Mouse (Mus musculus) thymus, postnatal 14 days (tissue): Measurements from ENCODE around the gene 1600014C10Rik.

Source experiments
- DNase-seq: peaks from one replicate; pipeline ENCODE4 v3.0.0; 2021

1600014C10Rik gene

DNA sequence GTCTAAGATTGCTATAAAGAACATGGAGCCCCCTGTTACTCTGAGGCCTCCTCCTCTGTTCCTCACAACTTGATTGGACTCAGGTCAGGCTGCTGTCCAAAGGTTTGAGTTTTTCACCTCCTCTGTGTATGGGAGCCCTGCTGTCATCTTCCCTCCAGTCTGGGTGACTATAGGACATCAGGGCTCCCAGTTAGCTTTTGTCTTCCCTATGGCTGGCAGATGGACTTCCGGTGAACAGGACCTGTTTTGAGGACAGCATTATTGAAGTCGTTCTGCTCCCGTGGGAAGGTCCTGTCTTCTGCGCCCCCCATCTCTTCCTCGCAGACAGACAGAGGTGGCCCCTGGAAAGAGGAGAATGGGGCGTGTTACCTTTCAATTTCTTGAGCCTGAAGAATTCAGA lies 1.8 kb downstream of the 1600014C10Rik start:
- DNase-seq: no peak

DNA sequence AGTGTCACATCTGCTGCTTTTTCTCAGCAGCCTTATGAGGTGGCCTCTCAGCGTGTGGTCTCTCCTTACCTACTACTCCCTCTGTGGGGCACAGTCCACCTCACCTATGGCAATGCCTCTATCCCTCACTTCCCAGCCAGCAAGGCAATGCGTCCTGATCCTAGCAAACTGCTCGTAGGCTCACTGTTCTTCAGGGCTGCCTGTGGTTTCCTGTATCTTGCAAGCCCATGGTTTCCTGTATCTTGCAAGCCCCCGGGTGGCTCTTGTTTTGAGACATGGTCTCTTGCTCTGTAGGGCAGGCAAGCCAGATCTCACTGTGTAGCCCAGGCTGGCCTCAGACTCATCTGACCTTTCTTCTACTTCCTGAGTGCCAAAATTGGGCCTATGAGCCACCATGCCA lies 3.8 kb downstream of the 1600014C10Rik start:
- DNase-seq: peak; percentile 72

DNA sequence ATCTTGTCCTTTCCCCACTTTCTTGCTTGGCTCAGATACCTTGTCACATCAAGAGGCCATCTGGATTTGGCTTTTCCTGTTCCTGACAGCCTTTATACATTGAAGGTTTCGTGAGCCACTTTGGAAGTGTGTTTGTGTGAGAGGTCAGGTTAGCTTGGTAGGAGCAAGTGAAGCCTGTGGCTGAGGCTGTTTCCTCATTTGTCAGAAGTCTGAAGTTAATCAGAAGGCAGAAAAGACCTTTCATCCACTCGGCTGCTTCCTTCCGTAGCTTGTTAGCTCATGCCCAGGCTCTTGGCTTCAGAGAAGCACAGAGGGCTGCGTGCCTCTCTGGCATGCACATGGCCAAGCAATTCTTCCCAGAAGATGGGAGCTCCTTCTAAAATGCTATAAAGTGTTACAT lies 4.8 kb downstream of the 1600014C10Rik start:
- peak; percentile 36 for DNase-seq

DNA sequence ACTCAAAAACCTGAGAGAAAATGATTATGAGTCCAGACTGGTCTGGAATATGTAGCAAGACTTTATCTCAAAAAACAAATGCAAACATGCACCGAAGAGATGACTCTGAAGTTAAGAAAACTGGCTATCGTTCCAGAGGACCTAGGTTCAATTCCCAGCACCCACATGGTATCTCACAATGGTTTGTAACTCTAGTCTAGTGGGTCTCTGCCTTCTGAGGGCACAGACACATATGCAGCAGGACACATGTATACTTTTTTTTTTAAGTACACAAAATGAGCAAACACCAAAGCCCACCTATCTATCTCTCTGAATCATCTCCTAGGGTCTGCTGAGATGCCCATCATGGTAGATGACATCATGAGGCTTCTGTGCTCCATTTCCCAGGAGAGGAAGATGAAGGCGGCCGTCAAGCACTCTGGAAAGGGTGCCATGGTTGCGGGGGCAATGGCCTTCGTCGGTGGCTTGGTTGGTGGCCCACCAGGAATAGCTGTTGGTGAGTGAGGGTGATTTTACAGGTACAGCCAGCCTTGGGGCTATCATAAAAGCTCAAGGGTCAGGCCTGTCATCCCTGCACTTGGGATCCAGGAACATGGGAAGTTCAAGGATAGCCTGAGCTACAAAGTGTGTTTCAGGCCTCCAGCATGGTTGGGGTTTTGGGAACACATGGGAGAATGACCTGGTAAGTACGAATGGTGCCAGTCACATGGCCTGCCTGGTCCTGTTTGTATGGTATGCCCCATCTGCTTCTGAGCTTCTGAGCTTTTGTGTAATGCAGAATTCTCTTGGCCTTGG lies 5.5 kb downstream of the 1600014C10Rik start:
- DNase-seq: no peak

DNA sequence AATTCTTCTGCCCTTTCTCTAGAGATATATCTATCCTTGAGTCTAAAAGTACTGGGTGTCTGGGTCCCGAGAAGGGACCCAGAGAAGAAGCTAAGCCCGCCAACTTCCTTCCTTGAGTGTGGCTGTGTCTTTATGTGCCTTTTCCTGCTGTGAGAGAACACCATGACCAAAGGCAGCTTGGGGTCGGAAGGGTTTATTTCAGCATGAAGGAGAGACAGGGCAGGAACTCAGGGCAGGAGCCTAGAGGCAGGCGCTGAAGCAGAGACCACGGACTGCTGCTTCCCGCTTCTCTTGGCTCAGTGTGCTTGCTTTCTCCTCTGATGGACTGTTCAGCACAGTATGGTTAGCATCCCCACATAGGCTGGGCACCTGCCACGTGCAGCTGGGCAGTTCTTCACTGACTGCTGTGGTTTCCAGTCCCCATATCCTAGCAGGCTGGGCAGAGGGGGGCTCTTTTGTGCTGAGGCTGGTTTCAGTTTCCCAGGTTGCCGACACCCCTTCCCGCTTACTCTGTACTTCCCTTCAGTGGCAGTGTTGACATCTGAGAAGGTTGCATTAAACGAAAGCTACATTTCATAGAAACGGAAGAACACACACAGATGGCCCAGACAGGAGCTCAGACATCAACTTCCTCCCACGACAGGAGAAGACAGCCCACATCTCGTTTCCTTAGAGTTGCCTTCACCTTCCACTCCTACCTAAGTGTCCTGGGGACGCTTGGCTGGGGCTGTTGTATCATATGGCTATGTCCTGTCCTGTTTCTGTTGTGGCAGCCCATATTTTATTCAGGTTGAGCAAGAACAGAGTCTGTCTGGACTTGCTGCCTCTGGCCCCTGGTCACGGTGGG lies 6.3 kb downstream of the 1600014C10Rik start:
- DNase-seq: peak; percentile 67

DNA sequence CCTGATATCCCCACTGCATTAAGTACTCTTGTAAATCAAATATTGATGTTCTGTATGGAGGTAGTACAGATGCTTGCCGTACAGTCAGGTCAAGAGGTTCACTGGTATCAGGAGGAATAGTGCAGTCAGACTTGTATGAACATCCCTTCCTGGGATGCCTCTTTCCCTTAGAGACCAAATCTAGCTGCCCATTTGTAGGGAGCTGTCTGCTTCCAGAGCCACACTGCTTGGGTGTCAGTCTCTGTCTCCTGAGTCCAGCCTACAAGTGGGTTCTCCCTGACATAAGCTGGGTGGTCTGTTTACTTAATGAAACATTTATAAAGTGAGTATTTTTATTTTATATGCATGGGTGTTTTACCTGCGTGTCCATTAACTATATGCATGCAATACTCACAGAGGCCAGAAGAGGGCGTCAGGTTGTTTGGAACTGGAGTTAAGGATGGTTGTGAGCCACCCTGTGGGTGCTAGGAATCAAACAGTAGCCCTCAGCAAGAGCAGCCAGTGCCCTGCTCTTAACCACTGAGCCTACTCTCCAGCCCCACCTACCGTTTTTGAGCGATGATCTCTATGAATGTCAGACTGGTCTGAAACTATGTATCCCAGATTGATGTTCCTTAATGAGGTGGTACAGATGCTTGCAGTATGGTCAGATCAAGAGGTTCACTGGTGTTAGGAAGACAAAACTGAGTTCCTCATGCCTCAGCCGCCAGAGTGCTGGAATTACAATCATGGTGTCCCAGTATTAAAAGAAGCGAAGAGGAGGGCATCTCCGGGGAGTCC lies 7.2 kb downstream of the 1600014C10Rik start:
- DNase-seq: no peak

DNA sequence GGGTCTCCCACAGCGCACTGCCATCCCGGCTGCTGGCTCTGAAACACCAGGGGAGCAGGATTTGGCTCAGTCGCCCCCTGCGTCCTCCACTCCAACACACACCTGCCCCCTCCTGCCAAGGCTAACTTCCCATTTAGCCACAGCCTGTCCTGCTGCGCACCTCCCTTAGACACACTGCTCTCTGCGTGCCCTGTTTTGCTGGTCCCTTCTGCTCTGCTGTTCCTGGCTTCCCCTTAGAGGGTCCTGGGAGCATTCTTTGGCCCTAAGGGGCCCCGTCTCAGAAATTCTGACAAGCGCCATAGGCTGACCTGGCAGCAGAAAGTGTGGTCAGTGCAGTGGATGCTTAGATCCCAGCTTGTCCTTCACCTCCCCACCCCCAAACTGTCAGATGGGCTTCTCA lies 8.1 kb downstream of the 1600014C10Rik start:
- no peak for DNase-seq

DNA sequence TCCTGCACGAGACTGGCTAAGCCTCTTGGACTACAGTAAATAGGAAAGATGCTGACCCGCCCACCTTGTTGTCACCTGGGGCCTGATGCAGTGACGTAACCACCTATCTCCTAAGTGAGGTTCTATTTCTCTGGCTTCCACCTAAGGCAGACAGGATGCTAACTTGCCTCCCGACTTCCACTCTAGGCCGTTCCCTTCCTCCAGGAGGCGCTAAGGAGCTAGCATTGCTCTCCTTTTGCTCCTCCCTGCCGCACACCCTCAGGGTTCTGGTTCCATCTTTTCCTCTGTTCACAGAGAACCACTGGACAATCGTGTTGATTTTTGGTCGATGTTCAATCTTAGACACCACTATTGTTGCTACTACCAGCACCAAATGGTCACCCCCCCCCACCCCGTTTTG lies 8.6 kb downstream of the 1600014C10Rik start:
- DNase-seq: peak; percentile 53

DNA sequence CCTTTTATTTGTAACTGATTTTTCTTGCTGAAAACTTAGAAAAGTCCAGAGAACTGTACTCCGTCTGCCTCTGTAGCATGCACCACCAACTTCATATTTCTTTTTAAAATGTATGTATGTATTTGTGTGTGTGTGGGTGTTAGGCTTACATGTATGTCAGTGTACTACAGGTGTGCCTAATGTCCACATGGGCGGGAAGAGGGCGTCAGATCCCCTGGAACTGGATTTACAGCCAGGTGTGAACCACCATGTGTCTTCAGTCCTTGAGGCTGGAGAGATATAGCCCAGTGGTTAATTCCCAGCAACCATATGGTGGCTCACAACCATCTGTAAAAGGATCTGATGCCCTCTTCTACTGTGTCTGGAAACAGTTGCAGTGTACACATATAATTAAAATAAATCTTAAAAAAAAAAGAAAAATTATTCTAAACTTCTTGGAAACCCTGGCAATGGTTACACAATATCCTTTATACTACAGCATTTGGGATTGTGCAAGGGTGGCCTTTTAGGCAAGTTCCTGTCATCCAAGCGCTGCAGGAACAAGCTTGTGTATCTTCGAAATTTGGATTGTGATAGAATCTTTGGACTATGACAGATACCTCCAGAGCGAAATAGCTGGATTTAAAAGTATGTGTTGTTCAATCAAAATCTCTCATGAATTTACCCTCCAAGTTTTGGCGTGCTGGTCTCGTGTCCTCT lies 17.0 kb downstream of the 1600014C10Rik start:
- DNase-seq: no peak

DNA sequence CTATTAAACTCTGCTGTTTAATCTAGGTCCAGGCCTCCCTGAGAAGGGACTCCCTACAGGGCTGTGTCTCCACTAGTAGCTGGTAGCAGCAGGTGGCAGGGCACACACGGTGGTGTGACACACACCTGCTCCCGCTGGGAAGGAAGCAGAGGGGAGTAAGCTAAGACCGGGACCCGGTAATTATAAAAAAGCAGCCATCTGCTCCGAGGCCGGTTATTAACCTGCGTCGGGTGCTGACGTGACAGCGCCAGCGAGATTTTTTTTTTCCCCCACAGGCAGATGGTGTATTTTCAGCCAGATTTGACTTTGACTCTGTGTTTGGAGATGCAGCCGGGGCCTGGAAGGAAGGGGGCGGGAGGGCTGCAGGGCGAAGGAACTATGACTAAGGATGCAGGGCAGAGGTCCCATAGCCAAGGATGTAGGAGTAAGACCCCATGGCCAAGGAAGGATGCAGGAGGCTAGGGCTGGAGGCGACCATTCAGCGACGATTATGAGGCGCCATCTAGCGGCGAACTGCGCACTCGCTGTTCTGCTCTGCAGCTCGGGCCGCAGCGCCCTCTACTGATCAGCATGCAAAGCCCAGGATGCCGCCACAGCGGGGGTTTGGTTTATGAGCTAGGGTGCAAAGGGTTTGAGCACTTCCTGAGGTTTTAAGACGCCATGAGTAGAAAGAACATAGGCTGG lies 17.7 kb downstream of the 1600014C10Rik start:
- DNase-seq: peak; percentile 92

DNA sequence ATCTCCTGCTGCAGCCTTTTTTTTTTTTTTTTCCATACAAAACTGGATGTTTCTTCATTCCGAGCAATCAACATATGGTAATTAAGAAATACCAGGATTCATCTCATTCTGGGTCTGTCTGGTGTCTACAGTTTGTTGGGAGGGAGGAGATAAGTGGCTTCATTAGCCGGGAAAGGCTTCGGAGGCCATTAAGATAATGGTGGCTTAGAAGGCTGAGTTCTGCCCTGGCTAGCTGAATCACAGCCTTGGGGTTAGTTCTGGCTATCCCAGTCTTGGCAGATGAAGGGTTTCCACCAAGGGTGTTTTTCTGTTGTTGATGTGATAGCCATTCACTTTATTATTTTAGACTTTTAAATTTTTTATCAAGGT lies 18.3 kb downstream of the 1600014C10Rik start:
- no peak for DNase-seq

DNA sequence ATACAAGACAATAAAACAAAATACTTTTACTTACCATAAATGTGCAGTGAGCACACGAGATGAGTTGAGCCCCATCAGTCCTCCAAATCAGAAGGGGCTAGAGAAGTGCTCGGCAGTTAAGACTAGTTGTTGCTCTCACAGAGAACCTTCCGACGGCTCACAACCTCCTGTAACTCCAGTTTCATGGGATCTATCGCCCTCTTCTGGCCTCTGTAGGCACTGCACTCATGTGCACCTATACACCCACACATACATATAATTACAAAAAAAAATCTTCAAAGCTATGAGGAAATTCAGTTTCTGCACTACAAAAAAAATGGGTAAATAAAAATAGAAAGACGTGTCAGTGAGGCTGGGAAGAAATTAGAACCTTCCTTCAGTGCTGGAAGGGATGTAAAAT lies 21.3 kb downstream of the 1600014C10Rik start:
- DNase-seq: no peak

DNA sequence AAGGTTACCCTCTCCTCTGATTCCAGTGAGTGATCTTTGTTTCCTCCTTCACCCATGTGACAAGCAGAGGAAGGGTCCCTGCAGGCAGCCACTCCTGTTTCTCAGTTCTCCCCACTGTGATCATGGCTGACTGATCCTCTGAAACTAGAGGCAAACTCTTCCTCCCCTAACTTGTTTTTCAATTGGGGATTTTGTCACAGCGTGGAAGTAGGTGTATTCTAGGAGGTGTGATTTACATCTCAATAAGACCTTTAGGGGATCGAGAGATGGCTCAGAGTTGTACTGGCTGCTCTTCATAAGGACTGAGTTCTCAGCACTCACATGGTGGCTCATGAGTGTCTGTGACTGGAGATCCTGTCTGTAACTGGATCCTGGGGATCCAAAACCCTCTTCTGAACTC lies 22.8 kb downstream of the 1600014C10Rik start:
- DNase-seq: no peak

DNA sequence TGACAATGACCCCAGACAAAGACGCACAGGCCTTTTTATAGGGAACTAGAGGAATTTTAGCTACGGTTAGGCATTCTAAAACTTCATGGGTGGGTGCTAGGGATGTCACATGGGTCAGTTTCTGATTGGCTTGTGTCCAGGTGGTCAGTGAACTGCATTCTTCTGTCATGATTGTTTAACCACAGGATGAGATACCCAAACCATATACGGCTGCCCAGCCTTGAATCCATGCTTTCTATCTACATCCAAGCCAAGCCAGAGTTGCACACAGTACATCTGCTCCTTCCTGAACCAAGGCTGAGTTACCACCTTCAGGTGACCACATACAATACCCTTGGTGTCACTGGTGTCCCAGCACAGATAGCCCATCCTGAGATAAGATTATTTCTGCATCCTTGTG lies 23.5 kb downstream of the 1600014C10Rik start:
- no peak for DNase-seq

DNA sequence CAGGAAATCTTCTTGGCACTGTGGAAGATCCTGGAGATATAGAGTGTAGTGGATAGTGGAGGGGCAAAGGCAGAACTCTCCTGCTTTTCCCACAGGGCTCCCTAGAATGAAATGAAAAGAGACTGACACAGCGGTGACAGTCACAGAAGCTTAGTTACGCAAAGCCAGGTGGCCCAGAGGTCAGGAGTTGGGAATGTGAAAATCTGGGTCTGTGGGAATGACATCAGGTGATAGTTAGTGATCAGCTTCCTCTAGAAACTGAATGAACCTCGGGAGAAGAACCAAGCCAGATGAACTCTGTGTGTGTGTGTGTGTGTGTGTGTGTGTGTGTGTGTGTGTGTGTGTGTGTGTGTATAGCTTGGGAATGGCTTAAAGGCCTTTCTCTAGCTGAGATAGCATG lies 26.0 kb downstream of the 1600014C10Rik start:
- no peak for DNase-seq

DNA sequence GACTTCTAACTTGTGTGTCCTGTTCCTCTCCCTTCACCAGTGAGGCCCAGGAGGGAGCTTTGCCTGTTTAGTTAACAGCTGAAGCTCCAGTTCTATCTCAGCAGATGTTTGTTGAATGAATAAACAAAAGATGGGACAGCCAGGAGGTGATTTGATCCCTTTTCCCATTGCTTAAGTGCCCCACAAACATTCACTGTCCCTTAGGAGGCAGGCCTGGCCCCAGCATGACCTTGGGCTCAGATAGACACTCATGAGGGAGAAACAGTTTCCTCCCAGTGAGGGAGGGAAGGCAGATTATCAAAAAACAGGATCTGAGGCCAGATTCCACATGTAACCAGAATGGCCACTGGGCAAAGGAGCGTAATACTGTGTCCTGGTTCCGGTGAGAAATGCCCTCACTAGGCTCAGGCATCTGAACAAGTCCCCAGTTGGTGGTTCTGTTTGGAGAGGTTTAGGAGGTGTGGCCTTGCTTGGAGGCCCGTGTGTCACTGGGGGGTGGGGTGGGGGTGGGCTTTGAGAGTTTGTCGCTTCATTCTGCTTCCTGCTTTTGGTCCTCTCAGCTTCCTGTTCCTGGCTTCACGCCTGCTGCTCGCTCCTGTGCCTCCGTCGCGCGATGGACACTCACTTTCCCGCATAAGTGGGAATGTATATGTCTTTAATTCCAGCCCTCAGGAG lies 26.6 kb downstream of the 1600014C10Rik start:
- DNase-seq: no peak

DNA sequence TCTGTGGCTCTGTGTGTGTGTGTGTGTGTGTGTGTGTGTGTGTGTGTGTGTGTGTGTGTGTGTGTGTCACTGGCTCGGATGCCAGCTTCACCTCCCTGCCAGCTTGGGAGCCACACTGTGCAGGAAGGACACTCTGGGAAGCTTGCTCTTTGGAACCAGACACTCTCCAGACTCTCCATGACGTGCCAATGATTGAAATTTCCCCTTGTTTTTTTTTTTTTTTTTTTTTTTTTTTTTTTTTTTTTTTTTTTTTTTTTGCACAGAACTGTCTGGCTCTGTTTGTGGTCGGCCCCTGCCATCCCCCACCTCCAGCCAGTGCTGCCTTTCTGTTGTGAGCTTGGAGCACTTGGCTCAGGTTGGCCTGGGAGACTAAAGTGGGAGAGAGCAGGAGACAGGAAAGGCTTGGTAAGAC lies 29.6 kb downstream of the 1600014C10Rik start:
- no peak for DNase-seq

DNA sequence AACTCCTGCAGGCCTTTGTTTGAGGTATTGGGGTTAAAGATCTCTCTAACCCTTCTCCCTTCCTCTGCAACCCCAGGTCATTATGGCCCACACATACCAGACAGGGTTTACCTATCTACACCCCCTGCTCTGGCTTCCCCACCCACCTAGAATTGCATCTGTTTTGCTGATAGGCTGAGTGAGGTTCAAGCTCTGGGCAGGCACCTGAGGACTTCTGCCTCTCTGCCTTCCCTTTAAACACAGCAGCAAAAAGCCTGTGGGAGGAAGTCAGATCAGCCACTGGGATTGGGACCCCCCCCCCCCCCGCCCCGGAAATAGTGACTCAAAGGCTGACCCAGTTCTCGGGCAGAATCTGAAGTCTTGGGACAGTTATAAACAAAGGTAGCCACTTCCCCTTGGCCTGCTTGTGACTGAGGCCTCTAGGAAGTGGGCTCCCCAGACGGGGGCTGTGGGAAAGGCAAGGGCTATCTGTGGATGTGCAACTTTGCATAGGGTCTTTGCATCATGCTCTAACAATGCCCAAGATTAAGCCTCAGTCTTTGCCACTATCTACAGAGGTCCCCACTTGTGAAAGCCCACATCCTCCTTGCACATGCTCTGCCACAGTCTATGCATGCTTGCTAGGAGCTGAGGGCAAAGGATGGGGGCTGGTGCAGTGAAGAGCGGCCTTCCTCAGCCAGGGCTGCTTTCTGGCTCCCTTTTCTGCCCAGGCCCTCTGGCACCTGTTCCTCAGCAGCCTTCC lies 31.6 kb downstream of the 1600014C10Rik start:
- peak; percentile 77 for DNase-seq

DNA sequence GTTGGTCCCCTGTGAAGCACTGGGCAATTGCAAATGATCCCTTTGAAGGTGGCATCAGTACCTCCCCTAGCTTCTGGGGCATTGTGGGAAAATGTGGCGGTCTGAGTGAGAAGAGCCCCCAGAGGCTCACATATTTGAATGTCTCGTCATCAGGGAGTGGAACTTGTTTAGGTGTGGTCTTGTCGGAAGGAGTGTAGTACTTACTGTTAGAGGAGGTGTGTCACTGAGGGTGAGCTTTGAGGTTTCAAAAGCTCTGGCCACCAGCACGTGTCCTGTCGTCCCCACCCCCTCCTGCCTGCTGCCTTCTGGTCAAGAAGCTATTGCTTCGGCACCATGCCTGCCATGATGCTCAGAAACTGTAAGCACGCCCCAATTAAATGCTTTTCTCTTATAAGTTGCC lies 32.3 kb downstream of the 1600014C10Rik start:
- DNase-seq: no peak

DNA sequence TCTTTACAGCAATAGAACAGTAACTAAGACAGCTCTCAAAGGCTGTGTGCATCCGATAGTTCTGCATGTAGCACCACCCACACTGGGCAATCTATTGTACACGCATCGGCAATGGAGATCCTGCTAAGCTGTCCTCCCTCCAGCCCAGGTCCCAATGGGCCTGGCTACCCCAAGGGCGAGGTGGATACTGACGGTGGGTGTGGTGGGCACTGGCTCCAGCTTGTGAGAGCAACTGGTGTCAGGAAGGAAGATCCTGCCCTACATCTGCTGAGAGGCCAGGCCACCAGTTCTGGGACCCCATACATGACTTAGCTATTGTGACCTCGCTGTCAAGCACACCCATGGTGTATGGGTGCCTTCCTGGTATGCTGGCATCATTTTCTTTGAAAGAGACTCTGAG lies 32.7 kb downstream of the 1600014C10Rik start:
- no peak for DNase-seq
